Mouse (Mus musculus) C2C12 (cell line): Measurements from ENCODE around the gene Igsf21. TPM values are rescaled to one million over a fixed set of nuclear protein-coding genes. Genes with fewer than 3 reads are reported as not detected.

Experiments
- H3K27me3 ChIP-seq: one replicate; pipeline ENCODE4 v1.6.1; 2011; ENCODE audit not compliant: control insufficient read depth, insufficient read depth, insufficient read length
- H3K36me3 ChIP-seq: one replicate; pipeline ENCODE4 v1.6.1; 2011; ENCODE audit not compliant: control insufficient read depth, insufficient read depth
- H3K4me3 ChIP-seq: one replicate; pipeline ENCODE4 v1.5.1; 2011; ENCODE audit warnings: mild to moderate bottlenecking, control low read depth; ENCODE audit not compliant: poor library complexity, insufficient read depth, severe bottlenecking
- H3K79me2 ChIP-seq: one replicate; pipeline ENCODE4 v1.6.1; 2011; ENCODE audit not compliant: control insufficient read depth, insufficient read depth
- H3K79me3 ChIP-seq: one replicate; pipeline ENCODE4 v1.6.1; 2011; ENCODE audit warnings: low read depth, control low read depth
- H3ac ChIP-seq: one replicate; pipeline ENCODE3; 2011; ENCODE audit warnings: low read depth; ENCODE audit not compliant: control insufficient read depth, insufficient read length
- CEBPB ChIP-seq: IDR thresholded peaks from one replicate; pipeline ENCODE4 v1.6.1; 2011; ENCODE audit warnings: low read depth, mild to moderate bottlenecking, control low read depth, moderate library complexity
- CTCF ChIP-seq: IDR thresholded peaks from one replicate; pipeline ENCODE4 v1.5.1; 2011; ENCODE audit not compliant: control insufficient read depth, insufficient read depth, insufficient read length
- FOSL1 ChIP-seq: IDR thresholded peaks from one replicate; pipeline ENCODE4 v1.8.0; 2011; ENCODE audit warnings: mild to moderate bottlenecking, low read length; ENCODE audit not compliant: poor library complexity, insufficient read depth, severe bottlenecking
- MAX ChIP-seq: IDR thresholded peaks from one replicate; pipeline ENCODE4 v1.6.1; 2011; ENCODE audit warnings: mild to moderate bottlenecking, control low read depth
- MYOD1 ChIP-seq: IDR thresholded peaks from one replicate; pipeline ENCODE4 v1.6.1; 2011; ENCODE audit warnings: low read depth; ENCODE audit not compliant: control insufficient read depth, insufficient read length
- MYOG ChIP-seq: IDR thresholded peaks from one replicate; pipeline ENCODE4 v1.6.1; 2011; ENCODE audit not compliant: control insufficient read depth, insufficient read length; ENCODE audit errors: extremely low read depth
- USF1 ChIP-seq: IDR thresholded peaks from one replicate; pipeline ENCODE4 v1.6.1; 2011; ENCODE audit warnings: low read depth, mild to moderate bottlenecking, control low read depth, moderate library complexity
- polyA plus RNA-seq: library from polyadenylated mRNA; unstranded; fragments of >200 nt; fragmentation: generic; extraction: Trizol; gene quantifications from one replicate; pipeline ENCODE4 v1.2.1, GENCODE M21; 2012; ENCODE audit warnings: missing spikeins

Igsf21 gene
- polyA plus RNA-seq, 1 experiment, result not detected

DNA sequence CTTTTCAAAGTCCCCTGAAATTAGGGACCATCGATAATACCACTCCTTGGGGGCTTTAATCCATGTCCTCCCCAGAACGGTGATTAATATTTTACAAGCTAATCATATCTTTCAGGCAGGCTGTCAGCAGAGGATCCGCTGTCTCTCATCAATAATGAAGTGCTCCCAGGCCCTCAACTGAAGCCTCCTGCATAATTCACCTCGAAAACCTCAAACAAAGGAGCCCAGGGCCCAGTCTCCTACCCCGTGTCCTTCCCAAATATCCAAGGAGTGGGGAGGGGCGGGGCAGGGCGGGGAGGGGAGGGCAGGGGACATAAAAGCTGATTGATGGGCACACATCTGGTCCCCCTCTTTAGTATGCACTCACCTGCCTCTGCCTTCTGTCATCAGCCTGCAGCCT, 247.6 kb downstream of the Igsf21 start:
- Histone ChIP-seq H3ac (no peak overlapping the region), H3K36me3 (no peaks in the 10 kb centered on the region), H3K79me3 (no peaks in the 10 kb centered on the region), H3K27me3 (peaks cover 32% of the 10 kb centered on the region), H3K79me2 (no peaks in the 10 kb centered on the region), H3K4me3 (no peak overlapping the region)
- TF ChIP-seq FOSL1, result no peak
- TF ChIP-seq CTCF, result no peak
- no peak for TF ChIP-seq USF1

DNA sequence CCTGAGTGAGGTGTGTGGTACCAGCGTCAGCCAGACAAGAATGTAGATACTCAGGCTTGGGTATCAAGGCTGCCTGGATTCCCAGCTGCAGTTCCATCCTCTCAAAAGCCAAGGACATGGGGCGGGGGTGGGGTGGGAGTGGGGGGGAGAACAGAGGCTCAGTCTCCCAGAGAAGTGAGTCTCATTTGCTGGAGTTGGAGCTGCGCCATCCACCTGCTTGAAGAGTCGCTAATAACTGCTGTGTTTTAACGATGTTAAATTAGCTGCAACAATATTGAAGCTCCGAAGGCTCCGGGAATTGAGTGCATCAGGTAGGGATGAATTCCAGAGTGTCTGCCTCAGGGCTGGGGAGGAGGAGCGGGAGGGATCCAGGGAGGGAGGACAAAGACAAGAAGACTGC, 250.9 kb downstream of the Igsf21 start:
- Histone ChIP-seq H3ac (no peak overlapping the region), H3K27me3 (peaks cover under 1% of the 10 kb centered on the region), H3K79me2 (no peaks in the 10 kb centered on the region), H3K36me3 (no peaks in the 10 kb centered on the region), H3K79me3 (no peaks in the 10 kb centered on the region), H3K4me3 (no peak overlapping the region)
- TF ChIP-seq CEBPB (no peak), USF1 (no peak), MYOG (no peak), FOSL1 (no peak), MAX (no peak)

DNA sequence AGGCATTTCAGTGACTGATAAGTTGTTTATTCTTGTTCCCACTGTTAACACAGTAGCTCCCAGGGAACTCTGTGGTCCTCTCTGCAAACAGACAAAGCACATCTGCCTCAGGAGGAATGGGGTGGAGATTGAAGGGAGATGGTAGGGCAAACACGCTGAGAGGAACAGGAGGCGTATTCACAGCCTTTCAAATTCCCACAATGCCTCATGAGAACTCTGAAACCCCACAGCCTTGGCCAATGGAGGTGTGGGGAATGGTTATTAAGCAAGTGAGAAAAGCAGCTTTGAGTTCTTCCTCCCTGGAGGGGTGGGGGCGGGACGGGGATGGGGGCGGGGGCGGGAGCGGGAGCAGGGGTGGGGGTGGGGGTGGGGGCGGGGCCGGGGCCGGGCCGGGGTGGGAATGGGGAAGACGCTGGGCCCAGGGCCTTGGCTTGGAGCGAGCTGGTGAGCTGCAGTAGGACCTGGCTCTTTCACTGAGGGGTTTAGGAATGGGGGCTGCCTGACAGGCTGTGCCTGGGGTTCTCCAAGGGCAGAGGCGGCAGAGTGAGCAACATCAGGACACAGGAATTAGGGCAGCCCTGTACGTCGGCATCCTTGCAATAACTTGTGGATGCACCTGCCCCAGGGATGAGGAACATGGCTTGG, 253.4 kb downstream of the Igsf21 start:
- H3K79me2 ChIP-seq, result no peaks in the 10 kb centered on the region
- H3K36me3 ChIP-seq, result no peaks in the 10 kb centered on the region
- H3K79me3 ChIP-seq, result no peaks in the 10 kb centered on the region
- no peak for TF ChIP-seq FOSL1
- TF ChIP-seq USF1, result no peak
- no peak for TF ChIP-seq MYOD1
- TF ChIP-seq CEBPB, result no peak
- TF ChIP-seq CTCF, result no peak
- TF ChIP-seq MYOG, result no peak
- no peak for TF ChIP-seq MAX
- H3ac ChIP-seq, result no peak overlapping the region
- H3K27me3 ChIP-seq, result no peaks in the 10 kb centered on the region
- no peak overlapping the region for H3K4me3 ChIP-seq

DNA sequence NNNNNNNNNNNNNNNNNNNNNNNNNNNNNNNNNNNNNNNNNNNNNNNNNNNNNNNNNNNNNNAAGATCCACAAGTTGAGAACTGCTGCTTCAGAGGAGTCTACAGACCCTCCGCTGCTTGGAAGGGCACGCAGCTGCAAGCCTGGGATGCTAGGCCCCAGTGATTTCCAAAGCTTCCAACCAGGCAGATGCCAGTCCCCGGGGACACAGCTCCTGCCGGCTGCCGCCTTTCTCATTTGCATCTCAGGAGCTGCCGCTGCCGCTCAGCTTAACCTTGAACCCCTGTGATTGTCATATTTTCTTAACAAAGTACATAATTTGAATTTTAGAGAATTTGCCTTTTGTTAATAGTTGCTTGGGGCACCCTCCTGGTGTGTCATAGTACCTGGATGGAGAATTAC, 259.7 kb downstream of the Igsf21 start:
- Histone ChIP-seq H3K36me3 (no peaks in the 10 kb centered on the region), H3ac (no peak overlapping the region), H3K27me3 (peaks cover 4% of the 10 kb centered on the region), H3K79me2 (no peaks in the 10 kb centered on the region), H3K79me3 (no peaks in the 10 kb centered on the region), H3K4me3 (no peak overlapping the region)
- TF ChIP-seq USF1 (no peak), MYOG (no peak), MYOD1 (no peak), CTCF (no peak), FOSL1 (no peak), MAX (no peak), CEBPB (no peak)

DNA sequence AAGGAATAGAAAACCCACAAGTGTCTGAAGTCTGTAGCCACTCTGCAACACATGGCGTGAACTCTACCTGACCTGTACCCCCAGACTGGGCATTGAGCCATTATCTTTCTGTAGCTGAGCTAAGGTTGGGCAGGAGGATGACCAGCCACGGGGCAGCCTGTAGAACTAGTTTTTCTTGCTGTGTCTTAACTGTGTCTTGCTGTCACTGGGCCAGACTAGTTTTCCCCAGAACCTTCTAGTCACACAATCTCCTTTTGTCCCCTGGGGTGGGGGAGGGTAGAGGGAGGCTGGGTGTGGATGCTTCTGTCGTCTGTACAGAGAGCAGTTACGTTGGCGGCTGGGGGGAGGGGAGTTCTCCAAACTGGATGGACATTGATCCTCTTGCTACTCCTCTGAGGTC, 267.9 kb downstream of the Igsf21 start:
- no peak overlapping the region for H3ac ChIP-seq
- TF ChIP-seq MYOD1, result no peak
- no peak for TF ChIP-seq USF1
- no peak for TF ChIP-seq FOSL1
- TF ChIP-seq CEBPB, result no peak
- TF ChIP-seq MAX, result no peak
- no peak for TF ChIP-seq MYOG
- peaks cover 10% of the 10 kb centered on the region for H3K27me3 ChIP-seq

DNA sequence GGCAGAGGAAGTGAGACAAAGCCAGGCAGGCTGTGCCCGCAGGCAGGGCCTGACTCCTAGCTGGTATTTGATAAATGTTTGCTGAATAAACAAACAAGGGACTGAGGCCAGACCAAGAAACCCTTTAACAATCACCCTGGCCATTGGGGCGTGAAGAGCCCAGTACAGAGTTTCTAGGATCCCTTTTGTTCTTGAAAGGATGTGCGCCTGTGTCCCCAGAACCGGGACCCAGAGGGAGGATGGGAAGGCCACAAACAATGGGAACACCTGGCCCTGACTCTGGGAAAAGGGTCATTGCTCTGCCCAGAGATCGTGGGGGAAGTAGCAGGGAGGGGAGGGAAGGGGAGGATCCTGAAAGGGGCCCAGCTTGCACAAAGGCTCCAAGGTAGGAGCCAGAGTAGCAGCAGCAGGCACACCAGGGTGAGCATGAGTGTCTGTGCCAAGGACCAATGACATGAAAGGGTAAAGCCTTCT, 269.2 kb downstream of the Igsf21 start:
- Histone ChIP-seq H3K36me3 (no peaks in the 10 kb centered on the region), H3K79me2 (no peaks in the 10 kb centered on the region), H3K79me3 (no peaks in the 10 kb centered on the region), H3K27me3 (peaks cover 17% of the 10 kb centered on the region), H3ac (no peak overlapping the region), H3K4me3 (no peak overlapping the region)
- TF ChIP-seq FOSL1 (no peak), MAX (no peak), MYOD1 (no peak), MYOG (no peak)

More for the DNA sequence above, 267.9 kb downstream of the Igsf21 start:
- Histone ChIP-seq H3K79me2 (no peaks in the 10 kb centered on the region), H3K4me3 (no peak overlapping the region), H3K36me3 (no peaks in the 10 kb centered on the region), H3K79me3 (no peaks in the 10 kb centered on the region)
